Mouse (Mus musculus) lung, adult 2 months (tissue): ENCODE results near the gene Gm5767.

Experiments
- CTCF ChIP-seq: fragments of 200-500 bp; IDR thresholded peaks from 2 replicates; pipeline ENCODE4 v1.5.1; 2011; ENCODE audit warnings: mild to moderate bottlenecking, low read length, control low read depth; ENCODE audit not compliant: insufficient read depth
- POLR2A ChIP-seq: fragments of 200-500 bp; IDR thresholded peaks from 2 replicates; pipeline ENCODE4 v1.6.1; 2011; ENCODE audit warnings: low read depth, mild to moderate bottlenecking, control low read depth, low read length, borderline replicate concordance; ENCODE audit errors: extremely low read depth

- TF ChIP-seq CTCF, result no peak
- no peak for TF ChIP-seq POLR2A
These were observed 43.5 kb downstream of the Gm5767 start for GRCm38 (mm10) chr16:8724031-8724430.
